Comparison of ENCODE assay signal across 8 mouse cellular contexts in the genomic region with DNA sequence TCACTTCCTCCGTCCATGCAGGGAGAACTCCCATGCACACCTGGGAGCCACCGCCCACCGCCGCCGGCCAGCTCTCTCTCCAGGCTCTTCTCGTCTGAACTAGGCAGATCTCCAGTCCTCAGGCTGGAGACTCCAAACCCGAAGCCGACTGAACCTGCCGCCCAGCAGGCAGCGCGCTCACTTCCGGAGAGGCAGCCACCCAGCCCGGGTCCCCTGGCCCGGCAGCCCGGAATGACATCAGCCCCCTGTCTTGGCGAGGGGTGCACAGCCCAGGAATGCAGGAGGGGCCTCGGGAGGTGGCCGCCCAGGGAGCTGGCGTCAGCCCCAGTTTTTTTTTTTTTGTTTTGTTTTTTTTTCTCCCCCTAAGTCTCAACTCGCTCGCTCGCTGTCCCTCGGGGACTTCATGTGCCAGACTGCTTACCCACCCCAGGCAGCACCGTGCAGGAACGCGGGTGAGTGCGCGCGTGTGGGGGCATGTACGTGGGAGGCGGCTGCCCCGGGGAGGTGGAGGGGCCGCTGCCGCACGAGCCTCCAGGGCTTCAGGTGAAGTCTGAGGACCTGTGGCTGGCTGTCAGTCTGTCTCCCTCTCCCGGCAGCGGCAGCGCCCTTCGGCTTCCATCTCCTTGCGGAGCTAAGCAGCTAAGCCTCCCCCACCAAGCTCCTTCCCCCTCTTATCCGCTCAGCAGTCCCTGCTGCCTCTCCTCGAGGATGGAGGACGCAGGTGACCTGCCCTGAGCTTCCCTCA. TPM values are rescaled to one million over a fixed set of nuclear protein-coding genes. Genes with fewer than 3 reads are reported as not detected.
DNase-seq lines count a peak whose midpoint lies in the region; ATAC-seq and TF ChIP-seq lines count a peak whose summit lies in the region.

No protein-coding gene starts in this region.

- peak overlapping the region; percentile 62 for H3K9ac ChIP-seq in liver, embryonic 12.5 days
- H3K9ac ChIP-seq in midbrain, postnatal 0 days (replicated peaks; ENCODE audit: low read length, poor library complexity, severe bottlenecking) = peak overlapping the region; percentile 70

- under 1% methylated on average over 43 of the region's 43 CpGs for WGBS in liver, embryonic 12.5 days (ENCODE audit: insufficient replicate concordance)
- 0% methylated on average over 42 of the region's 43 CpGs for WGBS in midbrain, postnatal 0 days

- ATAC-seq in liver, embryonic 12.5 days = peak; percentile 35; the same call in 1 of the 2 replicates
- peak; percentile 50; the same call in 1 of the 2 replicates for ATAC-seq in midbrain, postnatal 0 days (ENCODE audit: low FRiP score)

- peak overlapping the region; percentile 78 for H3K4me2 ChIP-seq in liver, embryonic 12.5 days
- H3K4me2 ChIP-seq in midbrain, postnatal 0 days (ENCODE audit: low read depth, low read length, poor library complexity, severe bottlenecking) = peak overlapping the region; percentile 96

- H3K36me3 ChIP-seq in liver, embryonic 12.5 days = 0 out of 2 replicates have a peak, but pooled peaks cover 3% of the 10 kb centered on the region
- no peaks in the 10 kb centered on the region for H3K36me3 ChIP-seq in midbrain, postnatal 0 days (ENCODE audit: insufficient read depth, low read length)

- peaks cover 33% of the 10 kb centered on the region for H3K27me3 ChIP-seq in liver, embryonic 12.5 days (replicated peaks)
- no peaks in the 10 kb centered on the region for H3K27me3 ChIP-seq in midbrain, postnatal 0 days (ENCODE audit: insufficient read depth, low read length)

- peak; percentile 47 to 62 for DNase-seq in adrenal gland, adult (ENCODE audit: inconsistent age in 2 of 2, low spot score in 1 of 2)
- no peak for DNase-seq in adrenal gland, postnatal 4 days (ENCODE audit: low spot score in 2 of 2)
- DNase-seq in brain, adult 2 months (ENCODE audit: low read depth, low spot score) = peak; percentile 83
- DNase-seq in gastrocnemius, postnatal 36 days = peak; percentile 58 to 62
- peak; percentile 37 for DNase-seq in induced T-regulatory cell, adult 2 months (ENCODE audit: low read depth)
- DNase-seq in midbrain, postnatal 0 days (ENCODE audit: low spot score) = peak; percentile 58
- peak; percentile 38 for DNase-seq in testis, postnatal 14 days (ENCODE audit: low spot score)

- H3K27ac ChIP-seq in liver, embryonic 12.5 days = peak overlapping the region; percentile 43
- H3K27ac ChIP-seq in midbrain, postnatal 0 days (ENCODE audit: low read depth, low read length) = peak overlapping the region; percentile 71

- TF ChIP-seq CTCF in midbrain, postnatal 0 days (IDR thresholded peaks at IDR 0.05) = peak; percentile 61

- no peaks in the 10 kb centered on the region for H3K9me3 ChIP-seq in liver, embryonic 12.5 days (replicated peaks)
- H3K9me3 ChIP-seq in midbrain, postnatal 0 days (ENCODE audit: low read length) = no peaks in the 10 kb centered on the region

- peaks cover 49% of the 10 kb centered on the region for H3K4me1 ChIP-seq in liver, embryonic 12.5 days
- peaks cover 9% of the 10 kb centered on the region; the same call in 1 of the 2 replicates for H3K4me1 ChIP-seq in midbrain, postnatal 0 days (ENCODE audit: insufficient read depth, low read length)

- peak overlapping the region; percentile 54 for H3K4me3 ChIP-seq in liver, embryonic 12.5 days
- H3K4me3 ChIP-seq in midbrain, postnatal 0 days (ENCODE audit: low read depth, low read length) = peak overlapping the region; percentile 53

- intact Hi-C loops in gastrocnemius, postnatal 36 days (cut with DNase I) = loop anchor here (2.0 kb wide), 1 partner anchor 30 kb away; no protein-coding TSS in a partner anchor

RNA-seq across cellular contexts. Expression of a gene that starts 57.1 kb away (rescaled TPM):
- total RNA-seq in adrenal gland, postnatal 4 days (2021) = 1 to 10 TPM; 1.1 to 1.9 TPM
- under 1 TPM; 0.54 to 0.66 TPM for total RNA-seq in gastrocnemius, postnatal 36 days (2021)
- not detected in 2 replicates for polyA plus RNA-seq in liver, embryonic 12.5 days (2016; fragmentation: Nextera tagmentation; extraction: Ambion mirVana)
- total RNA-seq in midbrain, postnatal 0 days (2014; rRNA removed) = 1.4 and 3.0 TPM in 2 replicates
- polyA plus RNA-seq in midbrain, postnatal 0 days (2015; fragmentation: Nextera tagmentation; extraction: Ambion mirVana) = 2.2 and 3.1 TPM in 2 replicates

Comparison
In these comparisons a context has a peak if more than half of its experiments do, and no peak if none do; other contexts are left out.
1. DNase-seq: peak in adrenal gland, adult (2 of 2), brain, adult 2 months (single experiment), gastrocnemius, postnatal 36 days (2 of 2), induced T-regulatory cell, adult 2 months (single experiment), midbrain, postnatal 0 days (single experiment) and testis, postnatal 14 days (single experiment); none in adrenal gland, postnatal 4 days (0 of 2).